Mouse (Mus musculus): ENCODE data around the gene Zfp663.

DNA sequence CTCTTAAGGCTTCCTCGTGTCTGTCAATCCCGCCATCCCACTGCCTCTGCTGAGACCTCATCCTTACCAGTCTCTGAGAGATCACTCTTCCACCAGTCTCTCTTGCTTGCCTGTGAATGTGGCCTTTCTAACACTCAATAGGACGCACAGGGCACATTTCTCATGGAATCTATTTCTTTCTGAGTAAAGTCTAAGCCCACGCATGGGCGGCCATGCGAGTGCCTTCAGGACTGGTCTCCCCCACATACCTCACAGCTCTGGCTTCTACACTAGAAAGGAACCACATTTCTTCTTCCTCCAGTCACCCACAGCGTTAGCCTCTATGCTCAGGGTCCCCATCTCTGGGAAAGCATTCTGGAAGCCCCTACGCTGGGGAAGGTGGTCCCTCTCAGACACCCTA lies 54.3 kb downstream of the Zfp663 start:
- TF ChIP-seq CTCF (IDR thresholded peaks at IDR 0.05; ENCODE audit: low read depth) (no peak), EP300 (optimal IDR thresholded peaks at IDR 0.05) (no peak)
